Mouse (Mus musculus) T-helper 17 cell (primary cell): ENCODE results near the gene Uri1.

Experiments
- in situ Hi-C, 2 experiments: fragments of 300-600 bp; cut with MboI, MseI; formaldehyde crosslinking; loops; 1 replicate in 1 of 2; 2 replicates in 1 of 2; pipeline ENCODE4 v1.15.1; 2025; ENCODE audit warnings: high pct_unique_total_duplicates in 2 of 2

Uri1 gene

GRCm38 (mm10) chr7:38015356-38015755 lies 8.0 kb downstream of the Uri1 start:
- in situ Hi-C loops = no loop called here

GRCm38 (mm10) chr7:38013946-38014345 lies 9.4 kb downstream of the Uri1 start:
- in situ Hi-C loops = no loop called here

GRCm38 (mm10) chr7:38012811-38013210 lies 10.5 kb downstream of the Uri1 start:
- in situ Hi-C loops = no loop called here

- in situ Hi-C loops = no loop called here
Observed at GRCm38 (mm10) chr7:38008359-38008758, 15.0 kb downstream of the Uri1 start.

GRCm38 (mm10) chr7:38002451-38002850 lies 20.9 kb downstream of the Uri1 start:
- in situ Hi-C loops = no loop called here

- in situ Hi-C loops = no loop called here
Observed at GRCm38 (mm10) chr7:37999691-38000090, 23.7 kb downstream of the Uri1 start.

GRCm38 (mm10) chr7:37992861-37993260 lies 30.5 kb downstream of the Uri1 start:
- in situ Hi-C loops = no loop called here

GRCm38 (mm10) chr7:37984866-37985265 lies 38.5 kb downstream of the Uri1 start:
- in situ Hi-C loops = no loop called here

GRCm38 (mm10) chr7:37983471-37983870 lies 39.9 kb downstream of the Uri1 start:
- in situ Hi-C loops = no loop called here

GRCm38 (mm10) chr7:37979729-37980128 lies 43.6 kb downstream of the Uri1 start:
- in situ Hi-C loops = no loop called here

- in situ Hi-C loops = no loop called here
Observed at GRCm38 (mm10) chr7:37978412-37978811, 44.9 kb downstream of the Uri1 start.

GRCm38 (mm10) chr7:37977676-37978075 lies 45.7 kb downstream of the Uri1 start:
- in situ Hi-C loops = no loop called here

- in situ Hi-C loops = no loop called here
Observed at GRCm38 (mm10) chr7:37972999-37973555, 50.3 kb downstream of the Uri1 start.

GRCm38 (mm10) chr7:37972571-37972970 lies 50.8 kb downstream of the Uri1 start:
- in situ Hi-C loops = no loop called here

GRCm38 (mm10) chr7:37962326-37962725 lies 61.0 kb downstream of the Uri1 start:
- in situ Hi-C loops = no loop called here

- in situ Hi-C loops = no loop called here
Observed at GRCm38 (mm10) chr7:37961247-37961646, 62.1 kb downstream of the Uri1 start.

- in situ Hi-C loops = no loop called here
Observed at GRCm38 (mm10) chr7:37951841-37952240, 71.5 kb downstream of the Uri1 start.

GRCm38 (mm10) chr7:37936459-37936858 lies 86.9 kb downstream of the Uri1 start:
- in situ Hi-C loops = no loop called here

GRCm38 (mm10) chr7:37935786-37936185 lies 87.6 kb downstream of the Uri1 start:
- in situ Hi-C loops = no loop called here

GRCm38 (mm10) chr7:37934770-37935182 lies 88.6 kb downstream of the Uri1 start:
- in situ Hi-C loops = no loop called here

GRCm38 (mm10) chr7:37933754-37934308 lies 89.5 kb downstream of the Uri1 start:
- in situ Hi-C loops = no loop called here

GRCm38 (mm10) chr7:37931631-37932030 lies 91.7 kb downstream of the Uri1 start:
- in situ Hi-C loops = no loop called here

- in situ Hi-C loops = no loop called here
Observed at GRCm38 (mm10) chr7:37929738-37930137, 93.6 kb downstream of the Uri1 start.

- in situ Hi-C loops = no loop called here
Observed at GRCm38 (mm10) chr7:37922999-37923398, 100.4 kb downstream of the Uri1 start.
